Mouse (Mus musculus): ENCODE measurements around the gene Parp14. TPM values are rescaled to one million over a fixed set of nuclear protein-coding genes. Genes with fewer than 3 reads are reported as not detected.

The Parp14 gene
- polyA plus RNA-seq, 2 experiments: 0.88 to 1.1 TPM

DNA sequence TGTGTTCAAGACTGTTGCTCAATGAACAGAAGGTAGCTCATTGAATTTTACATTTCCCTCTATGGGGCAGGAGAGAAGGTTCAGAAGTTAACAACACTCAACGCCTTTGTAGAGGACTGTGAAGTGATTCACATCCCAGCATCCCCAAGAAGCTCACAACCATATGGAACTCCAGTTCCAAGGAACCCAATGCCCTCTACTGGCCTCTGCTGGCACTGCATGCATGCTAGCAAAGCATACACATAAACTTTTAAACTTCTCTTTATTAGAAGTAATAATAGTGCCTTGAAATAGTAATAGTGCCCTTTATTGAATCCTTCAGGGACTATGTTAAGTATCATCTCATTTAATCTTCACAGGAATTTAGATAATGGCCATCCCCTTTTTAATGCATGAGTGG lies 9.3 kb downstream of the Parp14 start:
- no peak overlapping the region for H3K27ac ChIP-seq
- H3K9ac ChIP-seq (replicated peaks): no peak overlapping the region
- H3K9me3 ChIP-seq (ENCODE audit: control insufficient read depth, low read length): no peaks in the 10 kb centered on the region
- DNase-seq (ENCODE audit: low read depth in 3 of 3, low spot score in 3 of 3) (no peak), ATAC-seq (ENCODE audit: insufficient read depth) (no peak)
- H3K4me1 ChIP-seq (replicated peaks; ENCODE audit: control insufficient read depth in 2 of 2, insufficient read depth in 2 of 2, low read length in 1 of 2): peaks cover 7 to 11% of the 10 kb centered on the region in 2 experiments
- H3K36me3 ChIP-seq (replicated peaks; ENCODE audit: control insufficient read depth, insufficient read depth, low read depth): no peaks in the 10 kb centered on the region
- H3K27me3 ChIP-seq (ENCODE audit: control insufficient read depth, insufficient read depth, low read length): no peaks in the 10 kb centered on the region
- WGBS (ENCODE audit: insufficient replicate concordance): 64% methylated on average over 1 of the region's 1 CpGs
- TF ChIP-seq EP300 (IDR thresholded peaks at IDR 0.05; ENCODE audit: low read depth): no peak
- TF ChIP-seq CTCF (IDR thresholded peaks at IDR 0.05; ENCODE audit: low read depth): peak; percentile 80
- H3K4me2 ChIP-seq (ENCODE audit: low read depth): no peak overlapping the region
- no peak overlapping the region for H3K4me3 ChIP-seq (ENCODE audit: insufficient read depth in 1 of 2, low read depth in 2 of 2, low read length in 2 of 2)

DNA sequence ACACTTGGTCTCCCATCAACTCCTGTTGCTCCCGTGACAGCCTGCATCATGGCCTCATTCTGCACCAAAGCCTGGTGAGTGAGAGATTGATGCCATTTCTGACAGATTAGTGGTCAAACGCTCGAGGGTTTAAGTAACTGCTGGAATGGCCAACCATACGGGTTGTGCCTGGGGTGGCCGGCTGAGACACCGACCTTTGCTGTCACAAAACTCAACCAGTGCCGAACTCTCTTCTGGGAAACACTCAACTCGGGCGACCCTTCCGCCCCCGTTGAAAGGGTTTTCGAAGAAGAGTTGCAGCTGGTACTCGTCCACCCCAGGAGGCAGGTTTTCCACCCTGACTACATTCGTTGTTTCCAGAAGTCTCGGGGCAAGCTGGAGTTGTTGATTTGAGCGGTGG lies 11.1 kb downstream of the Parp14 start:
- no peak for TF ChIP-seq EP300 (IDR thresholded peaks at IDR 0.05; ENCODE audit: low read depth)
- Histone ChIP-seq H3K9ac (replicated peaks) (no peak overlapping the region), H3K36me3 (replicated peaks; ENCODE audit: control insufficient read depth, insufficient read depth, low read depth) (no peaks in the 10 kb centered on the region), H3K4me1 (replicated peaks; ENCODE audit: control insufficient read depth in 2 of 2, insufficient read depth in 2 of 2, low read length in 1 of 2) (peaks cover 11 to 19% of the 10 kb centered on the region in 2 experiments), H3K9me3 (ENCODE audit: control insufficient read depth, low read length) (no peaks in the 10 kb centered on the region), H3K27me3 (ENCODE audit: control insufficient read depth, insufficient read depth, low read length) (no peaks in the 10 kb centered on the region), H3K27ac (no peak overlapping the region), H3K4me2 (ENCODE audit: low read depth) (no peak overlapping the region), H3K4me3 (ENCODE audit: insufficient read depth in 1 of 2, low read depth in 2 of 2, low read length in 2 of 2) (no peak overlapping the region)
- ATAC-seq (ENCODE audit: insufficient read depth) (no peak), DNase-seq (ENCODE audit: low read depth in 3 of 3, low spot score in 3 of 3) (no peak)
- 77% methylated on average over 16 of the region's 16 CpGs for WGBS (ENCODE audit: insufficient replicate concordance)

DNA sequence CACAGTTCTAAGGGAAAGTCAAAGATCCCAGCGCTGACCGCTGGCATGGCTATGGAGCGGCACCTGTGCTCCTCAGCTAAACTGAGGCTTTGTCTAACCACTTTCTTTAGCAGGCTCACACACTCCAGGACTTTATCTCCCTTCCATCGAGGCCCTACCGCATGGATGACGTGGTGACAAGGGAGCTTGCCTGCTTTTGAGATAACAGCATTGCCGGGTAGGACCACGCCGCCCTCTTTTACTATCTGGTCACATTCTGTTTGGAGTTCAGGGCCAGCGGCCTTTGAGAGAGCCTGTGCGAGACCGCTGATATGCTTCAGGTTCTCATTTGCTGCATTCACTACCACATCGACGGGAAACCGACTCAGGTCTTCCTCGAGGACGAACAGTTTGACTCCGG lies 14.6 kb downstream of the Parp14 start:
- peak; percentile 74 to 78 (median 78) for DNase-seq (ENCODE audit: low read depth in 3 of 3, low spot score in 3 of 3)
- WGBS (ENCODE audit: insufficient replicate concordance): 24% methylated on average over 18 of the region's 18 CpGs

DNA sequence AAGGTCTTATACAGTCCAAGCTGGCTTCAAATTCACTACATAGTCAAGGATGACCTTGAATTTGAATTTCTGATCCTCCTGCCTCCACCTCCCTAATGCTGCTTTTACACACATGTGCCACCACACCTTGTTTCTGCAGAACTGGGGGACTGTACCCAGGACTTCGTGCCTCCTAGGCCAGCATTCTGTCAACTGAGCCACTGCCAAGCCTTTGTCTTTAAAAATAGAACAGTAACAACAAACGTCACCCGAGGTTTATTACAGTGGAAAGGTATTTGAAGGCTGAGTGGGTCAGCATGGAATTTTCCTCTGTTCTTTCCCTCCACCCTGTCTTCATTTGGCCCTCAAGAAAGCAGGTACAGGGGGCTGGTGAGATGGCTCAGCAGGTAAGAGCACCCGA lies 15.5 kb downstream of the Parp14 start:
- no peaks in the 10 kb centered on the region for H3K36me3 ChIP-seq (replicated peaks; ENCODE audit: control insufficient read depth, insufficient read depth, low read depth)
- no peak overlapping the region for H3K27ac ChIP-seq
- WGBS (ENCODE audit: insufficient replicate concordance): 72% methylated on average over 4 of the region's 4 CpGs
- no peaks in the 10 kb centered on the region for H3K27me3 ChIP-seq (ENCODE audit: control insufficient read depth, insufficient read depth, low read length)
- no peak overlapping the region for H3K4me2 ChIP-seq (ENCODE audit: low read depth)
- DNase-seq (ENCODE audit: low read depth in 3 of 3, low spot score in 3 of 3) (no peak), ATAC-seq (ENCODE audit: insufficient read depth) (no peak)
- H3K4me1 ChIP-seq (replicated peaks; ENCODE audit: control insufficient read depth in 2 of 2, insufficient read depth in 2 of 2, low read length in 1 of 2): peaks cover 11 to 19% of the 10 kb centered on the region in 2 experiments
- no peak for TF ChIP-seq CTCF (IDR thresholded peaks at IDR 0.05; ENCODE audit: low read depth)
- no peak for TF ChIP-seq EP300 (IDR thresholded peaks at IDR 0.05; ENCODE audit: low read depth)
- H3K9ac ChIP-seq (replicated peaks): no peak overlapping the region
- H3K9me3 ChIP-seq (ENCODE audit: control insufficient read depth, low read length): no peaks in the 10 kb centered on the region
- H3K4me3 ChIP-seq (ENCODE audit: insufficient read depth in 1 of 2, low read depth in 2 of 2, low read length in 2 of 2): no peak overlapping the region

More for the DNA sequence above, 14.6 kb downstream of the Parp14 start:
- peak overlapping the region in 1 of 2 experiments; percentile 15; a peak in 1 of 4 replicates for H3K4me3 ChIP-seq (ENCODE audit: insufficient read depth in 1 of 2, low read depth in 2 of 2, low read length in 2 of 2)
- ATAC-seq (ENCODE audit: insufficient read depth): peak; percentile 97
- no peak for TF ChIP-seq CTCF (IDR thresholded peaks at IDR 0.05; ENCODE audit: low read depth)
- TF ChIP-seq EP300 (IDR thresholded peaks at IDR 0.05; ENCODE audit: low read depth): peak; percentile 85
- H3K4me2 ChIP-seq (ENCODE audit: low read depth): peak overlapping the region; percentile 50
- peaks cover 11 to 19% of the 10 kb centered on the region in 2 experiments for H3K4me1 ChIP-seq (replicated peaks; ENCODE audit: control insufficient read depth in 2 of 2, insufficient read depth in 2 of 2, low read length in 1 of 2)
- peak overlapping the region; percentile 60 for H3K27ac ChIP-seq
- no peaks in the 10 kb centered on the region for H3K36me3 ChIP-seq (replicated peaks; ENCODE audit: control insufficient read depth, insufficient read depth, low read depth)
- H3K9ac ChIP-seq (replicated peaks): 0 out of 2 replicates have a peak overlapping the region, but pooled peaks have one; percentile 4
- no peaks in the 10 kb centered on the region for H3K27me3 ChIP-seq (ENCODE audit: control insufficient read depth, insufficient read depth, low read length)
- H3K9me3 ChIP-seq (ENCODE audit: control insufficient read depth, low read length): no peaks in the 10 kb centered on the region

DNA sequence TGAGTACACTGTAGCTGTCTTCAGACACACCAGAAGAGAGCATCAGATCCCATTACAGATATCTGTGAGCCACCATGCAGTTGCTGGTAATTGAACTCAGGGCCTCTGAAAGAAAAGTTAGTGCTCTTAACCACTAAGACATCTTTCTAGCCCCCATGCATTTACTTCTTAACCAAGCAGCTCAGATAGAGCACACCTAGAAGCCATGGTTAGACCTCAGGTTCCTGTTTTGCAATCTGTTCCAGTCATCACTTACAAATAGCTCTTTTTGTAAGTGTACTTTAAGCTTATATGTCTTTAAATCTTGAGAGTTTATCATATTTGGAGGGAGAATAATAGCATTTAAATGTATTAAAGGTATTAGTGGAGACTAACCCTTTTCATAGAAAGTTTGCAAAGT lies 24.2 kb downstream of the Parp14 start:
- Histone ChIP-seq H3K9ac (replicated peaks) (no peak overlapping the region), H3K27ac (no peak overlapping the region), H3K4me3 (ENCODE audit: insufficient read depth in 1 of 2, low read depth in 2 of 2, low read length in 2 of 2) (no peak overlapping the region), H3K36me3 (replicated peaks; ENCODE audit: control insufficient read depth, insufficient read depth, low read depth) (no peaks in the 10 kb centered on the region), H3K4me1 (replicated peaks; ENCODE audit: control insufficient read depth in 2 of 2, insufficient read depth in 2 of 2, low read length in 1 of 2) (0 out of 4 replicates have a peak, but pooled peaks cover 0 to 2% of the 10 kb centered on the region in 2 experiments), H3K4me2 (ENCODE audit: low read depth) (no peak overlapping the region), H3K27me3 (ENCODE audit: control insufficient read depth, insufficient read depth, low read length) (no peaks in the 10 kb centered on the region), H3K9me3 (ENCODE audit: control insufficient read depth, low read length) (no peaks in the 10 kb centered on the region)
- no peak for ATAC-seq (ENCODE audit: insufficient read depth)
- TF ChIP-seq CTCF (IDR thresholded peaks at IDR 0.05; ENCODE audit: low read depth): no peak
- no peak for TF ChIP-seq EP300 (IDR thresholded peaks at IDR 0.05; ENCODE audit: low read depth)
- DNase-seq (ENCODE audit: low read depth in 3 of 3, low spot score in 3 of 3): no peak

Data from liver, embryonic 14.5 days (tissue).